Mouse (Mus musculus): ENCODE results near the gene Neurl3.

Gene Neurl3

GRCm38 (mm10) chr1:36274455-36274854 is at the start of gene Neurl3:
Gene Neurl3, minus strand, starts transcription at chr1:36274679.
- DNase-seq: no peak

GRCm38 (mm10) chr1:36323746-36324448 is 49.4 kb upstream of the Neurl3 start:
- peak; percentile 52 for DNase-seq

DNA sequence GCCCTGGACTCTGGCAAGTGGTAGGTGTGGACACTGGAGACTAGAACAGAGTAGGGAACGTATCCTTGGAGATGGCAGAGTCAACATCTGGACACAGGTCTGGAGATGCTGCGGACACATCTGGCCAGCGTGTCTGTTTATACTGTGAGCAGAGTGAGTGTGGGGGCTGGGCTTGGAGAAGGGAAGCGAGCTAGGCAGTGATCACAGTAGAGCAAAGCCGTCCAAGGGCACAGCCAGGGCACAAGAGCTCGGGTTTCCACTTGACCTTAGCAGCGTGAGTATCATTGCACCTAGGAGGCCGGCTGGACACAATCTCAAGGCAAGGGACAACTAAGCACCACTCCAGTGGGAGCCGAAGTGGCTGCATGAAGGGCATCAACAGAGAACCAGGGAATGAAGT is 48.6 kb upstream of the Neurl3 start:
- DNase-seq: no peak

GRCm38 (mm10) chr1:36321829-36322573 is 47.5 kb upstream of the Neurl3 start:
- DNase-seq: no peak

DNA sequence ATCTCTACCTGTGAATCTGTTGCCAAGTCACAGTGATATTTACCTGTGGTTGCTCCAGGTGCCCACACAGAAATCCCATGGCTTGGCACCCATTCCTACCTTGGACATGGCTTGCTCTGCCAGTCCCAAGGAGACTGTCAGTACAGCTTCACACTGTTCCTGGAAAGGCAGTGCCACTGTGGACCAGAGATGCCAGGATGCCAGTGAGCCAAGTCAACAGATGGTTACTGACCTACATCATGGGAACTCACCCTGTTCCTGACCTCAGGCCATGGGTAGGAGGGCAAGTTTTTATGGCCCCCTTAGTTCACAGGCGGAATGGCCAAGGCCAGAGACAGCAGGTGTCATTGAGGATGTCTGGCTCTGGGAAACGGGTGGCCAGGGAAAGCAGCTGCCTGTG is 46.7 kb upstream of the Neurl3 start:
- DNase-seq: peak; percentile 68

DNA sequence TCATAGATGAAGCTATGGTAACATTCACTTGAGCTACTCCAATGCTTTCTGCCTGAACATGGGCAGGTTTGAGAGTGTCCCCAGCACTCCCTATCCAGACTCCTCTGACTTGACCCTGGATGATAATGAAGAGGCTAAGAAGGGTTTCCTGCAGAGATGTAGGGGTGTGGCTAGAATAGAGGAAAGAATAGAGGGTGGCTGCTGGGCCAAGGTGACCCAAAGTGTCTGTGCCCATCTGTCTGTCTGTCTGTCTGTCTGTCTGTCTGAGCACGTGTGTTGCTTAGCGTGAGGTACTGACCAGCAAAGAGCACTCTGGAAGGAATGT is 41.3 kb upstream of the Neurl3 start:
- DNase-seq: no peak

DNA sequence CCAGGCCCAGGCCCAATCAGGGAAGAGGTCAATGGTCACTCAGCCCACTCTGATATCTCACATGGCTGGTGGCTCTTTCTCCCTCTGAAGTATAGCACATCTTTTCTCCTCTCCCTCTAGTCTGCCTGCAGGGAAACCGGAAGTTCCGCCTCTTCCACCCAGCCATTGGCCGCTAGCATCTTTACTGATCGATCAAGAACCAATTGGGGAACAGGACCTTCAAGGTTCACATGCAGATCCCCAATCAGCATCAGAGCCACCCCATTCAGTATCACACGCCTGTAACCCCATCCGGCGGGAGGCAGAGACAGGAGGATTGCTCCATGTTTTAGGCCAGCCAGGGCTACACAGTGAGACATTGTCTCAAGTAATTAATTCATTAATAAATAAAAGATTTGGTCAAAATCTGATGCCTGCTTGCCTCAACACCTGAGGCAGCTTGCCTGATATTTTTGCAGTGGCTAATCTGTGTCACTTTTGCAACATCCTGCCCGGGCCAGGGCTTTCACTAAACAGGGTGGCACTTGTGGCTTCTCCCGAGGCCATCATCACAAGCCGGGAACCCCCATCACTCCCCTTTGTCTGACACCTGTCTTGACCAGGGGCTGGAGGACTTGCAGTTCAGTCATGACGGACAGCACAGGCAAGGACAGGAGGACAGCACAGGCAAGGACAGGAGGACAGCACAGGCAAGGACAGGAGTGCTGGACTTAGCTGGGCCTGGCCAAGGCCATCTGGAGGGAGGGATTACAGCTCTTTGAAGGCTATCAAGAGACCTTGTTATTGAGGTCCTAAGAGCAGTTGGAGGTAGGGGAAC is 40.7 kb upstream of the Neurl3 start:
- DNase-seq: no peak

- DNase-seq: peak; percentile 61
These were observed 35.0 kb upstream of the Neurl3 start for GRCm38 (mm10) chr1:36309498-36309901.

GRCm38 (mm10) chr1:36308966-36309475 is 34.5 kb upstream of the Neurl3 start:
- no peak for DNase-seq

DNA sequence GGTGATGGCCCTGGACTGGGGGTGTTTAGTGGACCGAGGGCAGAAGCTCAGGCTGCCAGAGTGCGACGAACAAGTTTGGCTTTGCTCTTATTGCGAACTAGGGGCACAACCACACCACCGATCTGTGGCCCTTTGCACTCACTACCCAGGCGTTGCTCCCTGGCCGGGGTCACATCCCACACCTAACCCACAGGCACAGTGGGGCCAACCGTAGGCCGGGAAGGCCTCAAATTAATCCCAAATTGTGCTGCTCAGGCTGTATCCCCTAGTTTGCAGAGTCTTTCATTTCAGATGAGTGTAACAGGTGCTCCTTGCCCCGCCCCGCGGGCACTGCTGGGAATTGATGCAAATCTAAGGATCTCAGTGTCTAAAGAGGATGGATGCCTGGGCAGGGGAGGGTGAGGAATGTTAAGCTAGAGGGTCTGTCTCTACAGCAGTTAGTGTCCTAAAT is 34.0 kb upstream of the Neurl3 start:
- peak; percentile 56 for DNase-seq

- DNase-seq: peak; percentile 86
These were observed 33.2 kb upstream of the Neurl3 start, which contains the start of gene Arid5a for GRCm38 (mm10) chr1:36307495-36308280. Gene Arid5a, plus strand, starts transcription at chr1:36307733.

- DNase-seq: no peak
These were observed 32.6 kb upstream of the Neurl3 start for GRCm38 (mm10) chr1:36307121-36307494.

DNA sequence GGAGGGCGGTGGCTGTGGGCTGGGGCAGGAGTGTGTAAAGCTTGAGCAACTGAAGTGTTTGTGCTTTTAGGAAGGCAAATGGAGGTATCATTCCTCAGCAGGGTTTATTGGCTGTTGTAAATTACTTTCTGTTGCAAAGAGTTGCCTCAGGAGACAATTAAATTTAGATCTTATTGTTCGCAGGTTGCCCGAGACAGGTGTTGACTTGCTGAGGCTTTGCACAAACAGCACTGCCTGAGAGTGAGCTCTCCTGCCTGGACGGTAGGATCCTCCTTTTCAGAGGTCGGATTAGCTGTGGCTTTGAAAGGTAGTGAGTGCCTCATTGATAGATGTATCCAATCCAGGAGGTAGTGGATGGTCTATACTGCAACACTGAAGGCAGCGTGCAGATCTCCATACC is 31.6 kb upstream of the Neurl3 start:
- DNase-seq: no peak

- DNase-seq: no peak
These were observed 30.3 kb upstream of the Neurl3 start for GRCm38 (mm10) chr1:36304764-36305163.

DNA sequence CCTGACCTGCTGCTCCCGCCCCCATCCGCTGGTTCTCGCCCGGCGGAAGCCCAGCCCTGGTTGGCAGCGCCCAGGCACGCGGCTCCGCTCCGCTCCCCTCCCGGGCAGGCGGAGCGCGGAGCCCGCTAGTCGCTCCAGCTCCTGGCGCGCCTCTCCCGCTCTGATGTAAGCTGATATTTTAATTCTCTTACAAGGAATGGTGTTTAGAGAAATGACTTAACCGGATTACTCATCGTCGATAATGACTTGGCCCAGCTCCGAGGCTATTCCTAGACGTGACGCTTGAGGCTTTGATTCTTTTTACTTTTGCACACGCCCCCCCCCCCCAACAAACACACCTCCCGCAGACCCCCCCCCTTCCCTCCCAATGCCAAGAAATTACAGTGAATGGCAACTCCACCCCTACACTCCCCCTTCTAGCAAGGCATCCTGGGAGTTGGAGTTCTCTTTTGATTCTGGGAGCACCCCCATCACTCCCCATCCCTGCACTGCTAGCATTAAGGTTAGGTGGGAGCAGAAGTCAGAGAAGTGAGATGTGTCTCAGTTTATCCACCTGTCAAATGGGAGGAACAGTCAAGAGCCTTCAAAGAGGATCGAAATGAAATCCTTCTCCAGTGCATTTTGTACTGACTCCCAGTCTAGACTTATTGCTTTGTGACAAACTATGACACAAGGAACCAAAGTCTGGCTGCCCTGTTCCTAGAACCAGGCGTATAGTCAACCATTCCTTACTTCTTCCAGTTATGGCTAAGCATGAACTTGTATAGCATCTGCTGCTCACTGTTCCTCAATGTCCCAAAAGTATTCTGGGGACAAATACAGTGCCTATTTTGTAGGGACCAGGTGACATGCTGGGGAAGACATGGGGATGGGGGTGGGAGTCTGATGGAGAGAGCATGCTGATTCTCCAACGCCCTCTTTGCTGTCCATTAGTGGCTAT is 29.2 kb upstream of the Neurl3 start:
- peak; percentile 74 for DNase-seq

DNA sequence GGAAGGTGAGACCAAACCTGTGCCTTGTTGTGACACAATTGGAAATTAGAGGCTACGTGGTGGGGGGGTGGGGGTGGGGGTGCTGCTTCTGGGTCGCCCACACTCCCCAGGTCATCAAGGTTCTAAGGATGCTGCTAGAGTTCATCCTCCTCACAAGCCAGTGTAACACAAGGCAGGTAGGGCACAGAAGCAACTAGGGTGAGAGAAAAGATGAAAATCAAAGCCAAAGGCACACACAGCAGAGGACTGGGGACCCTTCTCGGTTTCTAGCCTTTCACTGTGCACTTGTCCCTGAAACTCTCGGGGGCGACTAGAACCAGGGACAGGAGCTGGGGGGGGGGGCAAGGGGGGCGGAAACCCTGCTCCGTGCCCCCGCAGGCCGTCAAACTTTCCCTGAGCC is 28.5 kb upstream of the Neurl3 start:
- no peak for DNase-seq

- no peak for DNase-seq
These were observed 27.8 kb upstream of the Neurl3 start for GRCm38 (mm10) chr1:36302273-36302672.

- no peak for DNase-seq
These were observed 26.0 kb upstream of the Neurl3 start for GRCm38 (mm10) chr1:36300486-36300885.

DNA sequence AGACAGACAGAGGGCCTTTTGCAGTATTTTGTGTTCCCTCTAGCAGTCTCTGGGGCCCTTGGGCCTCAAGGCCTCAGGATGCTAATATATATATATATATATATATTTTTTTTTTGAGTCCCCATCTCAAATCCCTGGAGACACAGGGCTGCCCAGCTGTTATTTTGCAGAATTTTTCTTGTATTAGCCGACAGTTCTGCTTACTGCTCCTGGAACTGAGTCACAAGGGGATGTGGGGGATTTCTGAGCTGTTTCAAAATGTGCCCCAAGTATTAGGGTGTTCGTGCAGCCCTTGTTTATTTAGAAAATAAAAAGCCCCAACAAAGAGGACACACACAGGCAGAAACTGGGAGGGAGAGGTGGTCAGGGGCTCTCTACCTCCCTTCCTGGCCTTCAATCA is 25.2 kb upstream of the Neurl3 start:
- no peak for DNase-seq

- DNase-seq: no peak
These were observed 24.6 kb upstream of the Neurl3 start for GRCm38 (mm10) chr1:36299126-36299525.

- peak; percentile 41 for DNase-seq
These were observed 23.6 kb upstream of the Neurl3 start for GRCm38 (mm10) chr1:36298107-36298506.

Measured in cerebellum, adult 11-12 months (tissue).